Mouse (Mus musculus) mouse trophoblast stem cell (cell line): Measurements from ENCODE around the gene Gm45021.
"Not testable (repeated sequence)": the region's sequence is repeated elsewhere in the genome, so short reads cannot be mapped to it uniquely, and the experiment has no call there.

Experiments used
- in situ Hi-C, 2 experiments: fragments of 300-500 bp; cut with MseI, MboI; formaldehyde crosslinking; loops; 2 replicates in 1 of 2; 3 replicates in 1 of 2; pipeline ENCODE4 v1.15.1; 2025

Gm45021 gene

DNA sequence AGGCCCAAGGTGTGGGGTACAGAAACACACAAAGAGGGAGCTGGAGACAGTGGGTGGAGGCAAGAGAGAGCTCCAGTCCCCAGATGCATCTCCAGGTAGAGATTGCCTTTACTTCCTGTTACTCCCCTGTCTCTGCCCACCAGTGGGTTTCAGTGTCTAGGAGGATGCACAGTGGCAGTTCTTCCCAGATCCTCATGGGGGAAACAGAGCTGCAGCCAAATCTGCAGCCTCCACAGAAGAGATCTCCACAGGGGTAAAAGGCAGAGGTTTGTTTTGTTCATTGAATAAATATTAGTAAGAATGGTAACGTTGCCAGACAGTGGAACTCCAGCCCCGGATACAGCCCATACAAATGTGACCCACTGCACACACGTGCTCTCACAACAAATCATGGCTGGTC is 21.2 kb downstream of the Gm45021 start:
- in situ Hi-C loops: no loop called here

DNA sequence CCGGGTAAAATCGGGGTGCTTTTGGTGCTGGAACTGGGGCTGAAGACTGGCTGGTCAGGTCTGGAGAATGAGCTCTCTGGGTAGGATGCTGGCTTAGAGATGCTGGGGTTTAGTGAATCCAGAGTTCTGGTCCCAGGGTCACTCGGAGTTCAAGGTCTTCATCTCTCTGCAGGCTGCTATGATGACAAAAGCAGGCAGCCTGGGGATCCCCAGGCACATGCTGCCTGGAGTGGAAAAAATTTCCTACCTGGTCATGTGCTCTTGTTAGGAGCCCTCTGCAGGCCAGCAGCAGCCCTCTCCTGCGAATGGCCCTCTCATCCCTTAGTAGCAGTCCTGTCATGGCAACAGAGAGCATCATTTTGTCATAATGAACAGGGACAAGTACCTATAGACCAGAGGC is 24.1 kb downstream of the Gm45021 start:
- in situ Hi-C loops: no loop called here

DNA sequence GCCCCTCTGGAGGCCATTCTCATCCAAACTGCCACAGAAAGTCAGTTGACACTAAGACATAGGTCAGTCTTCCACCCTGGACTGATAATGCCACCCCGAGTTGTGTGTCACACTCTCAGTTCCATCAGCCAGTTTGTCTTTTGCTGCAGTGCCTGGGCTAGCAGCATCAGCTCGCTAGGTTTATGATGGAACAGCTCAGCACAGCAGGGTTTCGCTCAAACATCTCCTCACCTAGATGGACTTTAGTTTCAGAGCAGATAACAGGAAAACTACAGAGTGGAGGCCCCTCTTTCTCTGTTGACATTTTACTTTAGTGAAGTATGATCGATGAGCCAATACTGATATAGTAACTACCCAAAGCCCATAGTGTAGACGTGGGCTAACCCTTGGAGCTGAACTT is 25.3 kb downstream of the Gm45021 start:
- in situ Hi-C loops: no loop called here

DNA sequence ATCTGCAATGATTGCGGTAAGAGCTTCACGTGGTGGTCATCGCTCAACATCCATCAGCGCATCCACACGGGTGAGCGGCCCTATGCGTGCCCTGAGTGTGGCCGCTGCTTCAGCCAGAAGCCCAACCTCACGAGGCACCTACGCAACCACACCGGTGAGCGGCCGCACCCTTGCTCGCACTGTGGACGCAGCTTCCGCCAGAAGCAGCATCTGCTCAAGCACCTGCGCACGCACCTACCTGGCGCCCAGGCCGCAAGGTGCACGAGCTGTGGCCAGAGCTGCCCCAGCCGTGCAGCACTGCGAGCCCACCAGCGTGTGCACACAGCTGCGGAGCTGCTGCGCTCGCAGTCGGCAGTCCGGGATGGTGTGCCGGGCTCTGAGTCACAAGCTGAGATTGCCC is 30.6 kb downstream of the Gm45021 start:
- in situ Hi-C loops: no loop called here

DNA sequence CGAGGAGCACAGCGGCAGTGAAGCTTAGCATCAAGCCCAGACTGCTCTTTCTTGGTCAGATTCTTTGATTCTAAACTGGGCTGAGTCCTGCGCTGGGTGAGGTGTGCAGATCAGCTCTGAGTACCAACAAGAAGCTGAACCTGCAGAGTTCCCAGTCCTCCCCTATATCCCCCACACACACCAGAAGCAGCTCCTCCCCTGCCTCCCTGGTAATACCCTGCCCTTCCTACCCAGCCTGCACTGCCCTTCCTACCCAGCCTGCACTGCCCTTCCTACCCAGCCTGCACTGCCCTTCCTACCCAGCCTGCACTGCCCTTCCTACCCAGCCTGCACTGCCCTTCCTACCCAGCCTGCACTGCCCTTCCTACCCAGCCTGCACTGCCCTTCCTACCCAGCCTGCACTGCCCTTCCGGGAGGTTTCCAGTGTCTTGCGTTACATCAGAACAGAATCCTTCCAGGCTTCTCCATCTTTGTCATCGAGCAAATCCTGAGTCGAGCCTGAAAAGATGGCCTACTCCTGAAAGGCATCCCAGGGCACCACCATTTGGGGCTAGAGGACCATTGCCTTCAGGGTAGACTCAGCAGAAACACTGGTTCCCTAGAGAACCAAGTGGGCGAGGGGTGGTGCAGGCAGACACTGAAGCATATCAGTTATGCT is 32.9 kb downstream of the Gm45021 start:
- in situ Hi-C loops: not testable (repeated sequence)

DNA sequence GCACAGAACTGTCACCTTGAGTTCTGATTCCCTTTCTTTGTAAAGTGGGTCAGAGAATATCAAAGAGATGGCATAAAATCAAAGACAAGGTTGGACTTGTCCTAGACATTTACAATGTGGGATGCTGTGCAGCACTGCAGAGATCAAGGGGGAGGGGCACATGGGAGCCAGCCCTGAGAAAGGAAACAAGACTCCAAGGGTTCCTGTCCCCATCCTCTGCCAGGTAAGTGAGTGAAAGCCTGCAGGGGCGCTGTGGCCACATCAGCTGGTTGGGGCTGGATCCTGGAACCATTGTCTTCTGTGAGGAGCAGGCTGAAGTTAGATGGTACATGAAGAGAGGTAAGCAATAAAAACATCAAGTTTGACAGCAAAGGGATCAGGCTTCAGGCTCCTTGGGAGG is 34.0 kb downstream of the Gm45021 start:
- in situ Hi-C loops: no loop called here

DNA sequence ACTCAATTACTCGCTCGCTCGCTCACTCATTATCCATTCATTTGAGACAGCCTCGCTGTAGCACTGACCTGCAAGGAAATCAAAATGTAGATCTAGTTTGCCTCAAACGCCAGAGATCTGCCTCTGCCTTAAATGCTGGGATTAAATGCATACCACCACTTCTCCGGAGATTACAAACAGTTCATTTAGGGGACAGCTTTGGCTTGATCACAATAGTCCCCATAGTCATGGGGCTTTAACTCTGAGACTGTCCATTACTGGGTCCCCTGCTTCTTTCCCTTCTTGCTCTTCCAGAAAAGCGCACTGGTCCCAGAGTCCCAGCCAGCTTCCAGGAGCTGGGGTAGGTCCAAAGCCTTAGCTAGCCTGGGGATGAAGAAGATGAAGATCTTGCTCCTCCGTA is 37.1 kb downstream of the Gm45021 start, which contains the start of gene AI854703:
Gene AI854703 (plus strand): TSS at position 301 of the 400 bp plus-strand sequence.
- in situ Hi-C loops: no loop called here

DNA sequence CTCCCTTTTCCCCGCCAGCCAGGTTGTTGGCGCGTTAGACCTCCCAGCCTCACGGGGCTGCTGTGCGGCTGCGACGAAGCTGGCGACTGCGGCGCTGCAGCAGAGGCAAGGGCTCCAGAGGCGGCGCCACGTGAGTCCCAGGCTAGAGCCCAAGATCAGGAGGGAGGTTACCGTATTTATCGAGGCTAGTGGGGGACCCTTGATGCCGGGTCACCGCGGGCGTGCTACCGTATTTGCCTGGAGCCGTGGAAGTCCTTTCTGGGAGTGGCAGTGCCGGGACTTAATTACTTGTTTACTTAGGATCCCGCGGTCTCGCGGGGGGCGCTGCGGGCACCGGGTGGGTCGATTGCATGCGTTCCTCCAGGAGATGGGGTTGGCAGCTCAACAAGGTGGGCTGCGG is 37.6 kb downstream of the Gm45021 start:
- in situ Hi-C loops: no loop called here

DNA sequence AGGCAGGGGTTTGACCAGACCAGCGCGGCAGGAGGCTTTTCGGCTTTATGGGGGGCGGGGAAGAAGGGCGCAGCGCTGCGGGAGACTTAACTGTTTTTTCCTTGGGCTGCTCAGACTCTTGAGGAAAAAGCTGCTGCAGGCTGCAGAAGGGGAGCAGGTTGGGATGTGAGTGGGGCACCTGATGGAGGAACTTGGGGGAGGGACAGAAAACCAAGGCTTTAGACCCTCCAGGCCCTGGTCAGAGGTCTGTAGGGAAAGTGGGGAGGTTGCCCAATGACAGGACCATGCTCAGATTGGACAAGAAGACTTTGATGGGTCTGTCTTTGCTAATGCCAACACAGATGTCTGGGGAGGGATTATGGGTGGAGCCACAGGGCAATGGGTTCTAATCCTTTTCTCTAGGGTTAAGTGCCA is 38.1 kb downstream of the Gm45021 start:
- in situ Hi-C loops: no loop called here

DNA sequence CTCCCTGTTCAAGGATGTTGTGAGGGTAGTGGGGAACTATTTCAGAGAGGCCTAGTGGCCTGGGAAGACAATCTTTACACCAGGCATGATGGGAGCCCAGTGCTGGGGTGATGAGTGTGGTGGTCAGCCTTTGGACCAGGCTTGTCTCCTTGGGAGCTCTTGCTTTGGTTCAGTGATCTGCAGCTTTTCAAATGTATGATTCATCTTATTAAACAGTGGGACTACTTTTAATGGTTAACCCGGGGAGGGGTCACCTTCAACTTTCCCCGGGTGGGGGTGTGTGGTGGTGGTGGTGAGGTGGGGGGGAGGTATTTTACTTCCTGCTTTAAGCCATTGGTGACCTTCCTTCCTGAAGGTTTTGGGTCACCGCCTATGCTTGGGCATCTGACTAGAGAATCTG is 39.0 kb downstream of the Gm45021 start:
- in situ Hi-C loops: no loop called here

DNA sequence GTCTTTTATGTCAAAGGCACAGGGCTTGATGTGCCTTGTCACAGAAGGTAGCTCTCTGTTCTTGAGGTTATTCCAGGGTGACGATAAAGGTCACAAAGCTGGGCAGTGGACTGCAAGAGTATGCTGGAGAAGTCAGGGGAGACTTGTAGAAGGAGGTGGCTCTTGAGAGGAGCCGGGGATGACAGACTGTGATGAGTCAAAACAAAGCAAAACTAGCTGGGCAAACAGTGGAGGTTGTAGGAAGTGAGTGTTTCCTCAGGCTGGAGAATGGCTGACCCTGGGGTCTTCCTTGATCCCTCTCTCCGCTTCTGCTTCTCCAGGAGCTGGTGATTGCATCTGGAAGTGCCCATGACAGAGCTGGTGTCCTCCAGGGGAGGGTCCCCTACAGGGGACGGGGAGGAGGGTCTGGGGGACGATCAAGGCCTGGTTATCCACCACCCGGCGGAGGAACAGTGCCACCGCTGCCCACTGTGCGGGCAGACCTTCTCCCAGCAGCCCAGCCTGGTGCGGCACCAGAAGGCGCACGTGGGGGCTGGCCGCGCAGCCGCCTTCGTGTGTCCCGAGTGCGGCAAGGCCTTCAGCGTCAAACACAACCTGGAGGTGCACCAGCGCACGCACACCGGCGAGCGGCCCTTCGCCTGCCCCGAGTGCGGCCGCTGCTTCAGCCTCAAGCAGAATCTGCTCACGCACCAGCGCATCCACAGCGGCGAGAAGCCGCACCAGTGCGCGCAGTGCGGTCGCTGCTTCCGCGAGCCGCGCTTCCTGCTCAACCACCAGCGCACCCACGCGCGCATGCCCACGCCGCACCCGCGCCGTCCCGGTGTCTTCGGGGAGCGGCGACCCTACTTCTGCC is 39.6 kb downstream of the Gm45021 start:
- in situ Hi-C loops: no loop called here

DNA sequence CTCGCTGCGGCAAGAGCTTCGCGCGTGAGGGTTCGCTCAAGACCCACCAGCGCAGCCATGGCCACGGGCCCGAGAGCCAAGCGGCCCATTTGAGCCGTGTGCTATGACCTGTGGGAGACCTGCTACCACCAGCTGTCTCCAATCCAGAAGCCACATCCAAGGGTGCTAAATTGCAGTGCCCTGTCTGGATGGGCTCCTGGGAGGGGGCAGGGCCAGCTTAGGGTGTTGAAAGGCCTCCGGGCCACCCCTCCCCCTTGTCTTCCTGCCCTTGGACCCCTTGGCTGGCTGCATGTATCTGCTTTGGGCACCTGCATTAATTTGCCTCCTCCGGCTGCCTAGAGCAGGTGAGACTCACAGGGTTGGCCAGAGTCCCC is 40.2 kb downstream of the Gm45021 start:
- in situ Hi-C loops: no loop called here

DNA sequence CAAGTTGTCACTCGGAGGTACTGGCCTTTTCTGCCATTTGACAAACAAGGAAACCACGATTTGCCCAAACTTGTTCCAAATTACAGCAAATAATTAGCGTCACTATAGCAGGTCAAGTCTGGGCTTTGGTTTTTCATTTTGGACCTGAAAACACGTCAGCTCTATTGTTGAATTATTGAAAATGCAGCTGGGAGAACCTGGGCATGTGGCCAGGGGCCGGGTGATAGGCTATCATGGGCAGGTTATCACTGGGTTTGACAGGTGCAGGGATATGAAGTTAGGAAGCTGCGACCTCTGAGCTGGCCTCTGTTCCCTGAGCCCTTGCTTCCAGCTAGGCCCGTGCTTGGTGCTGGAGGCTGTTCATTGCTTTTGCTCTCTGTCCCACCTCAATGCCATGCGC is 41.4 kb downstream of the Gm45021 start:
- in situ Hi-C loops: no loop called here

DNA sequence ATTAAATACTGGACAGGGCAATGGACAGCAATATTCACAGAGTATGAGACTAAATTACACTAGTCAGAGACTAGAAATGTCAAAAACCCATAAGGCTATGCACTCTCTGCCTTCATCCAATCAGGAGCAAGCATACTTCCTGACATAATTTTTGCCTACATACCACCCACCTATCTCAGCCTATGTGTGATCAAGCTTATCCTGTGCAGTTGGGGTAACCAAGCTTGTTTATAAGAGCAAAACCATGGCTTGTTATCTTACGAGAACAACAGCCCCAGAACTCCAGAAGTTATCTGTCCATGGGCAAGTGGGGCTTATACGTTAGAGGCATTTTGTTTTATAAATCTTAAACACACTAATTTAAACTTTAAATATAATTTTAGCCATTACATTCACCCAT is 45.7 kb downstream of the Gm45021 start:
- in situ Hi-C loops: no loop called here

DNA sequence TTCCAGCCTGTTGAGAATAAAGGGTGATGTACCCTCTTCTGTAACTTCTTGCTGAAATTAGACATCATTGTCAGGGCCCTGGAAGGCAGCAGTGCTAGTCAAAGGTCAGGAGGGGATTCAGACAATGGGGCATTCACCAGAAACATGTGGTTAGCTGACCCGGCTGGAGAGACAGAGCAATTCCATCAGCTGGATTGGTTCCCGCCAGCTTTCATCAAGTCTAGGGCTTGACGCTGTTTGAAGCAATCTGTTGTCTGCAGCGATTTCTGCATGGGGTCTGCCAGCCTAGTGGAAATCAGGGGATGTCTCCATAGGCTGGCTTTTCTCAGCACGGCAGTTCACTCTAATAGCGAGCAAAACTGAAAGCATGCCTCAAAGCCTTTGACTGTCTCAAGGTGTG is 47.1 kb downstream of the Gm45021 start:
- in situ Hi-C loops: no loop called here

DNA sequence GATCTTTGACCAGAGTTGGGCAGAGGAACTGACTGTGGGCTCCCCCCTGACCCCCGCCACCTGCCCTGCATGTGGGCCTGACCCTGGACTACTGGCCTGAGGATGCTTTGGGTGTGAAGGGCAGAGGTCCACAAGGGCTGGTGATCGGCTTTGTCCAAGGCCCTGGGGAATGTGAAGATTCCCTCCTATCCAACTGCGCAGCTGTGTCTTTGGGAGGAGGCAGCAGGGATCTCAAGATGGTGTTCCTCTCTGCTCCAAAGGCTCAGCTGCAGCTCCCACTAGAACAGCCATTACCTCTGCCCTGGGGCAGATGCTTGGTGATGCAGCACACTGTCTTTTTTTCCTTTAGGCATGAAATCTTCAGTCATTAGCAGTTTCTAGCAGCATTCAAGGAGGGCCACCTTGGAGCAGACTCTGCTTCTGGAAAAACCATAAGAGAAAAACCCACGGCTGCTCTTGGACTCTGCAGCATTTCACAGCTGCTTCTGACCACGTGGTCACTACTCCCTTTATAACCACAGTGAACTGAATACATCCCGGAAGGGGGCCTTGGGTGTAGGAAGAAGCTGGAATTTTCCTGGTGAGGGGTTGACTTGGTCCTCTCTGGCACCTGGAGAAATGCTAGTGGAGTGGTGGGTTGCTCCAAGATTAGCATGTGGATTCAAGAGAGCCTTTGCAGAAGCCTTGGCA is 48.5 kb downstream of the Gm45021 start:
- in situ Hi-C loops: no loop called here

DNA sequence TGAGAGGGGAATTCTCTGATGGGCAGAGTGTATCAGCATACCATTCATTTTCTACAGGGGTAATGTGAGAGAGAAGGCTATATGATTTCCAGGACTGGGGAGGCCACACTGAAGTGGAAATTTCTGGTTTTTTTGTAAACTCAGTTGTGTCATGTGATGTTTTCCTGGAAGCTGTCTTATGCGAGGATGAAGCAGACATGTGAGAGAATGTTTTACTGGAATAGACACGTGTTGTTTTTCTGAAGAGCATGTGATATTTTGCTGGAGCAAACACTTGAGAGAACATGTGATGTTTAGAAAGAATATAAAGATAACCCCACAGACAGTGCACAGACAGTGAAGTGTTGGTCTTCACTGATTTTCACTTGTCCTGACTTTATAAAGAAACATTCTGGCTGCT is 49.1 kb downstream of the Gm45021 start:
- in situ Hi-C loops: no loop called here

DNA sequence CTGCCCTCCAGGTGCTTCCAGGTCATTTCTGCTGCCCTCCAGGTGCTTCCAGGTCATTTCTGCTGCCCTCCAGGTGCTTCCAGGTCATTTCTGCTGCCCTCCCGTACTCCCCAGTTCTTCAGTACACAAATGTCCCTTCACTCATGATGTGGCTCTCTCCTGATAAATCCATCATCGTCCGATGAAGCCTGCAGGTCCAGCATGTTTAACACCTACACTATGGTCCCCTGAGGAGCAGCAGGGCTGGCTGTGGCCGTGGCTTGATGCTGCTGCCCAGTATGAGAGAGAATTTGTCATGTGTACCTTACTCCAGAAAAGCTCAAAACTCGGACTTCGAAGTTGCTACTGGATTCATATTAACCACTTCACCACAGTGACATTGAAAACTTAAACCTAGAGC is 52.0 kb downstream of the Gm45021 start:
- in situ Hi-C loops: no loop called here

DNA sequence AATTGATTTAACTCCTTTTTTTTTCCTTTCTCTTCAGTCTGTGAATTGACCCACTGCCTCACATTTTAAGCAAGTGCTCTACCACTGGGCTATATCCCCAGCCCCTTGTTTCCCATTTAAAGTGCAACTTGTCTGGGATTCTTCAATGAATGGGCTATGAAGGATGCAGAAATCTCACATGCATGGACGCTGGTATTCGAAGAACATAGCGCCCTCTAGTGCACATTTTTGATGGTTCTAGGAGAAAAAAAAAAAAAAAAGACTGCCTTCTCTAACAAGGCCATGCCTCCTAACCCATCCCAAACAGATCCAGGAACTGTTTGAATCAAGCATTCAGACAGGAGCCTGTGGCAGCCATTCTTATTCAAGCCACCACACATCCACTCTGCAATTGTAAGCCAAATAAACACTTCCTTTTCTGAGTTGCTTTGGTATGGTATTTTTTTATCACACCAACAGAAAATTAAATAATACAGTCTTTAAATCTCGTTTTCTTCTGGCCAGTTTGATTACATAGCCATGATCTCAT is 53.4 kb downstream of the Gm45021 start:
- in situ Hi-C loops: no loop called here

DNA sequence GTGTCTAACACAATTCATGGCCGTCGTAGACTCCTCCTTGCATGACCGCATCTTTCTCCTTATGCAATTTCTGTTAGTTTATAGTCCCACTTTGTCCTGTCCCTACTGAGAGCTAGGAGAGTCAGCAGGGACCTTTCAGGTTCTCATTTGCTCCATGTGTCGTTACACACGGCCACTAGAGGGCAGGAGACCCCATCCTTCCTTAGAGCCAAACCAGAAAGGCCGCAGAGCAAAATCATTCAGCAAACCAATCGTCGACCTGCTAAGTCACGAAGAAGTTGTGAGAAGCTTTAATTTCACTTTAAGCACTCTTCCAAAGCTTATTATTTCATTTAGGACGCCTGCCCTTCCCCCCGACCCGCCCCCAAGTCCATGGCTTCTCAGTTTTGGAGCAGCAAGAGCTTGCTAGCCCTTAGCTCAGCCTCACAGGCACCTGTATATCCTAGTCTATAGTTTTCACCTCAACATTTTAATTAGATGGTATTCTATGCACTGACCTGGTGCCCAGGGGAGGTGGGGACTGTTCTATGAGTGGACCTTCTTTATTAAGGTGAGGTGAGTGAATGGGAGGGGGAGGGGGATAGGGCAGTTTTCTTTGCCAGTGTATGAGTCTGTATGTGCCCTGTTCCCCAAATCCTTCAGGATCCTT is 56.4 kb downstream of the Gm45021 start:
- in situ Hi-C loops: loop anchor here (5.0 kb wide), 1 partner anchor 127 kb away; the partner anchor contains the start of gene Gimap3 (in 2 of the 2)

DNA sequence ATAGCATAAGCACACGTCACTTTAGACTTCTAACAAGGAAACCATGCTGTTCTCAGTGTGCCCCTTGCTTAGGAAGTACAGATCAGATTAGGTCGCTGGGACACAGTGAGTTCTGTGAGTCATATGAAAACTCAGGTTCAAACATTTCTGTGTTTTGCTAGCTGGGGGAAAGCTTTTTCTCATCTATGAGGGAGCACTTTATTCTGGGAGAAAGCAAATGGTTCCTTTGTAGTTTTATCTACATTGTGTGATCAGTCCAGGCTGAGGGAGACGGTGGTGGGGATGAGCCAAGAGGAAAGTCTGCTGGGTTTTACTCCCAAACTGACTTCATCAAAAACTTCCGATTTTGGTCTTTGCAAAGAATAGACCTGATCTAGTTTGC is 56.9 kb downstream of the Gm45021 start:
- in situ Hi-C loops: loop anchor here (5.0 kb wide), 1 partner anchor 126 kb away; the partner anchor contains the start of gene Gimap3 (in 2 of the 2)

DNA sequence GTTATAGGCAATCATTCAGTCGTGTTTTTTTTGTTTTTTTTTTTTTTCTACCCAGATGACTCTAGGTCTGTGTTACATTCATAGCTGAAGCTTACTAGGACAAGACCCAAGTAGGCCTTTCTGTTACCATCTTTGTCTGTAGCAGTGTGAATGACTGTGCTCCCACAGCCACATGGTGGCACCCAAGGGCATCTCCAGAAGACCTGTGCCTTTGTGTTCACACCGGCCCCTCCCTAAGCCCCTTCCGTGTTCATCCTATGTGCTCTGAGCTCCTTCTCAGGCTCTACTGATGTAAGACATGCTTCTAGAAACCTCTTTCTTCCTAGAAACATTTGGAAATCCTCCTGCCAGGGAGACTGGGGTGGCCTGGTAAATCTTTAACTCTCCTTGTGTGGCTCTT is 57.6 kb downstream of the Gm45021 start, which contains the start of gene Gimap8:
Gene Gimap8 (plus strand): TSS at position 240 of the 400 bp plus-strand sequence.
- in situ Hi-C loops: loop anchor here (5.0 kb wide), 1 partner anchor 125 kb away; the partner anchor contains the start of gene Gimap3 (in 2 of the 2)
